Mouse (Mus musculus) heart, adult 8-10 months (tissue): ENCODE data around the gene Ccdc120. TPM values are rescaled to one million over a fixed set of nuclear protein-coding genes. Genes with fewer than 3 reads are reported as not detected.
"Not testable (repeated sequence)": the region's sequence is repeated elsewhere in the genome, so short reads cannot be mapped to it uniquely, and the experiment has no call there.

Experiments
- DNase-seq: peaks from one replicate; pipeline ENCODE4 v3.0.0; 2022; ENCODE audit warnings: low spot score
- total RNA-seq, 4 experiments: library from RNA; stranded (reverse); gene quantifications; 2 replicates each; pipeline ENCODE4 v1.2.4; 2022

Gene Ccdc120
- total RNA-seq, 4 experiments from 2014 or later: 0.37 to 1.0 (median 0.73) TPM

GRCm38 (mm10) chrX:7762137-7762920, 11.6 kb upstream of the Ccdc120 start, which contains the start of gene Tfe3:
Gene Tfe3 (plus strand): TSS chrX:7762560.
- DNase-seq: peak; percentile 90

GRCm38 (mm10) chrX:7753627-7754026, 2.9 kb upstream of the Ccdc120 start:
- not testable (repeated sequence) for DNase-seq

- no peak for DNase-seq
Observed at GRCm38 (mm10) chrX:7745429-7745828, 5.3 kb downstream of the Ccdc120 start.

GRCm38 (mm10) chrX:7744940-7745339, 5.8 kb downstream of the Ccdc120 start:
- DNase-seq: no peak

- DNase-seq: no peak
Observed at GRCm38 (mm10) chrX:7743470-7743869, 7.2 kb downstream of the Ccdc120 start.

- DNase-seq: no peak
Observed at GRCm38 (mm10) chrX:7741103-7741502, 9.6 kb downstream of the Ccdc120 start.

- no peak for DNase-seq
Observed at GRCm38 (mm10) chrX:7740082-7740819, 10.5 kb downstream of the Ccdc120 start.

GRCm38 (mm10) chrX:7739336-7740081, 11.2 kb downstream of the Ccdc120 start:
- no peak for DNase-seq

- DNase-seq: peak; percentile 34
Observed at GRCm38 (mm10) chrX:7733571-7734156, 17.0 kb downstream of the Ccdc120 start.

- no peak for DNase-seq
Observed at GRCm38 (mm10) chrX:7728922-7729265, 21.8 kb downstream of the Ccdc120 start.

GRCm38 (mm10) chrX:7728215-7728921, 22.3 kb downstream of the Ccdc120 start, which contains the start of gene Praf2:
Gene Praf2 (plus strand): TSS chrX:7728439.
- DNase-seq: peak; percentile 82

- no peak for DNase-seq
Observed at GRCm38 (mm10) chrX:7727176-7727575, 23.5 kb downstream of the Ccdc120 start.

GRCm38 (mm10) chrX:7725841-7726240, 24.9 kb downstream of the Ccdc120 start:
- no peak for DNase-seq

- no peak for DNase-seq
Observed at GRCm38 (mm10) chrX:7724135-7724534, 26.6 kb downstream of the Ccdc120 start.

- DNase-seq: no peak
Observed at GRCm38 (mm10) chrX:7722691-7723090, 28.0 kb downstream of the Ccdc120 start.

- DNase-seq: no peak
Observed at GRCm38 (mm10) chrX:7722282-7722611, 28.5 kb downstream of the Ccdc120 start.

- peak; percentile 81 for DNase-seq
Observed at GRCm38 (mm10) chrX:7721514-7722281, 29.0 kb downstream of the Ccdc120 start, which contains the start of gene Gm45208. Gene Gm45208 (plus strand): TSS chrX:7722245.

- not testable (repeated sequence) for DNase-seq
Observed at GRCm38 (mm10) chrX:7716058-7716457, 34.6 kb downstream of the Ccdc120 start.

GRCm38 (mm10) chrX:7714135-7714899, 36.4 kb downstream of the Ccdc120 start, which contains the start of gene Wdr45:
Gene Wdr45 (plus strand): TSS chrX:7714333.
- DNase-seq: peak; percentile 92
